ENCODE assay signal across 8 mouse cellular contexts in the genomic region with DNA sequence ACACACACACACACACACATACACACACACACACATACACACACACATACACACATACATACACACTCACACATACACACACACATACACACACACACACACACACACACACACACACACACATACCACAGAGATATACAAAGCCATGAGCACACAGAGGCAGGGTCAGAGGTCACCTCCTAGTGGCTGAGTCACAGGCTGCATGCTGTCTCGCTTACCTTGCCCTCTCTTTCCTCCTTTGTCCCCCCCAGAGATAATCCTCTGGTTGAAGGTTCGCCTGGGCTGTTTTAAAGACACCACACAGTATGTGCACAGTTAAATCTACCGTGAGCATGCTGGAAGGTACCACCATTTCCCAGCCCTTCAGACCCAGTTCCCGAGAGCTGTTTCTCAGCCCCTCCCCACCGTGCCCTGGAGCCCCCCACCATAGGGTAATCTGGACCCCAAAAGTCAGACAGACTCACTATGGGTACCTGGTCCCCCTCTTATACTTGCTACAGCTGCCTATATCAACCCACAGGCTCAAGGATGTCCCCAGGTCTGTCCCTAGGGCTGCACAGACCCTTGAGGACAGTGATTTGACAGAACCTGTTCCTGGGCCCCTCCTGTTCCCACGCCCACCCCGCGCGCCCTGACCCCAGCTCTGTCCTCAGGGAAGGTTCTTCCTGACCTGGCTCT. TPM values are rescaled to one million over a fixed set of nuclear protein-coding genes. Genes with fewer than 3 reads are reported as not detected.
DNase-seq lines count a peak whose midpoint lies in the region; ATAC-seq lines count a peak whose summit lies in the region.

No protein-coding gene starts in this region.

- no peaks in the 10 kb centered on the region for H3K27me3 ChIP-seq in heart, embryonic 11.5 days (ENCODE audit: control insufficient read depth, insufficient read depth, low read length)
- H3K27me3 ChIP-seq in hindbrain, embryonic 15.5 days, result no peaks in the 10 kb centered on the region
- no peaks in the 10 kb centered on the region for H3K27me3 ChIP-seq in midbrain, embryonic 14.5 days (ENCODE audit: control insufficient read depth, insufficient read depth, low read length)

- peaks cover 10% of the 10 kb centered on the region for H3K4me1 ChIP-seq in heart, embryonic 11.5 days (ENCODE audit: control insufficient read depth, insufficient read depth, low read length)
- H3K4me1 ChIP-seq in brown adipose tissue, adult 24 weeks (ENCODE audit: control insufficient read depth, insufficient read depth, insufficient read length, low read length), result peaks cover 3% of the 10 kb centered on the region; the same call in 1 of the 2 replicates
- H3K4me1 ChIP-seq in hindbrain, embryonic 15.5 days (replicated peaks), result peaks cover 12% of the 10 kb centered on the region
- 0 out of 2 replicates have a peak, but pooled peaks cover 3% of the 10 kb centered on the region for H3K4me1 ChIP-seq in midbrain, embryonic 14.5 days (ENCODE audit: control insufficient read depth, insufficient read depth, low read length)

- H3K27ac ChIP-seq in heart, embryonic 11.5 days (ENCODE audit: low read depth, low read length), result 0 out of 2 replicates have a peak overlapping the region, but pooled peaks have one; percentile 15
- peak overlapping the region; percentile 49 for H3K27ac ChIP-seq in brown adipose tissue, adult 24 weeks (replicated peaks; ENCODE audit: low read depth, low read length)
- H3K27ac ChIP-seq in hindbrain, embryonic 15.5 days (replicated peaks), result peak overlapping the region; percentile 70
- H3K27ac ChIP-seq in midbrain, embryonic 14.5 days (replicated peaks; ENCODE audit: low read depth, low read length), result peak overlapping the region; percentile 21

- intact Hi-C loops in left cerebral cortex, postnatal 36 days (cut with DNase I), result loop anchor here (5.0 kb wide), 2 partner anchors 207 to 377 kb away; no protein-coding TSS in a partner anchor

- H3K4me3 ChIP-seq in heart, embryonic 11.5 days (ENCODE audit: low read depth, low read length), result no peak overlapping the region
- H3K4me3 ChIP-seq in brown adipose tissue, adult 24 weeks (ENCODE audit: insufficient read depth, low read depth, low read length), result no peak overlapping the region
- no peak overlapping the region for H3K4me3 ChIP-seq in hindbrain, embryonic 15.5 days
- no peak overlapping the region for H3K4me3 ChIP-seq in midbrain, embryonic 14.5 days (replicated peaks; ENCODE audit: low read depth, low read length)

- no peaks in the 10 kb centered on the region for H3K9me3 ChIP-seq in heart, embryonic 11.5 days (replicated peaks; ENCODE audit: control insufficient read depth, low read length)
- H3K9me3 ChIP-seq in hindbrain, embryonic 15.5 days, result no peaks in the 10 kb centered on the region
- no peaks in the 10 kb centered on the region for H3K9me3 ChIP-seq in midbrain, embryonic 14.5 days (ENCODE audit: control insufficient read depth, low read length)

- 0 out of 2 replicates have a peak, but pooled peaks have one; percentile 39 for ATAC-seq in heart, embryonic 11.5 days (replicated peaks; ENCODE audit: insufficient number of reproducible peaks, low FRiP score, low TSS enrichment)
- ATAC-seq in hindbrain, embryonic 15.5 days (ENCODE audit: low FRiP score, low read depth), result peak; percentile 59
- peak; percentile 20; the same call in 1 of the 2 replicates for ATAC-seq in midbrain, embryonic 14.5 days (ENCODE audit: low FRiP score, low TSS enrichment)

- H3K9ac ChIP-seq in heart, embryonic 11.5 days (ENCODE audit: low read depth, low read length), result peak overlapping the region; percentile 49; the same call in 1 of the 2 replicates
- peak overlapping the region; percentile 29; the same call in 1 of the 2 replicates for H3K9ac ChIP-seq in hindbrain, embryonic 15.5 days
- H3K9ac ChIP-seq in midbrain, embryonic 14.5 days (replicated peaks; ENCODE audit: low read length), result no peak overlapping the region

- no peaks in the 10 kb centered on the region for H3K36me3 ChIP-seq in heart, embryonic 11.5 days (ENCODE audit: control insufficient read depth, insufficient read depth, low read length)
- no peaks in the 10 kb centered on the region for H3K36me3 ChIP-seq in hindbrain, embryonic 15.5 days
- H3K36me3 ChIP-seq in midbrain, embryonic 14.5 days (ENCODE audit: control insufficient read depth, insufficient read depth, low read length), result no peaks in the 10 kb centered on the region

- DNase-seq in heart, adult 9 months (ENCODE audit: low spot score in 2 of 2), result no peak
- no peak for DNase-seq in midbrain, embryonic 14.5 days
- DNase-seq in left cerebral cortex, postnatal 36 days (ENCODE audit: low spot score in 2 of 2), result no peak
- no peak for DNase-seq in ovary, adult 18-20 months (ENCODE audit: low spot score)
- no peak for DNase-seq in right cerebral cortex, adult 2 months (ENCODE audit: low spot score in 2 of 2)

- no peak overlapping the region for H3K4me2 ChIP-seq in heart, embryonic 11.5 days
- H3K4me2 ChIP-seq in hindbrain, embryonic 15.5 days, result no peak overlapping the region
- no peak overlapping the region for H3K4me2 ChIP-seq in midbrain, embryonic 14.5 days (ENCODE audit: low read length)

- WGBS in heart, embryonic 11.5 days (ENCODE audit: insufficient replicate concordance), result 60% methylated on average over 9 of the region's 9 CpGs
- WGBS in hindbrain, embryonic 15.5 days, result 65% methylated on average over 9 of the region's 9 CpGs
- 56% methylated on average over 9 of the region's 9 CpGs for WGBS in midbrain, embryonic 14.5 days

RNA-seq across cellular contexts. Expression of a gene that starts 55.8 kb away (rescaled TPM):
- 16.7 and 20.8 TPM in 2 replicates for polyA plus RNA-seq in heart, embryonic 11.5 days (2014; fragmentation: Nextera tagmentation; extraction: Ambion mirVana)
- 21.4 and 26.4 TPM in 2 replicates for polyA plus RNA-seq in brown adipose tissue, adult 24 weeks (2012; ENCODE audit: insufficient read depth, insufficient read length, missing spikeins)
- polyA plus RNA-seq in hindbrain, embryonic 15.5 days (2015; fragmentation: Nextera tagmentation; extraction: Ambion mirVana), result 12.9 and 14.2 TPM in 2 replicates
- 7.6 and 11.1 TPM in 2 replicates for polyA plus RNA-seq in midbrain, embryonic 14.5 days (2014; fragmentation: Nextera tagmentation; extraction: Ambion mirVana)
- total RNA-seq in left cerebral cortex, postnatal 36 days (2021), result 1 to 10 TPM; 4.8 to 5.3 TPM

RNA-seq across cellular contexts. Expression of a gene that starts 56.1 kb away (rescaled TPM):
- polyA plus RNA-seq in heart, embryonic 11.5 days (2014; fragmentation: Nextera tagmentation; extraction: Ambion mirVana), result 114 and 115 TPM in 2 replicates
- polyA plus RNA-seq in brown adipose tissue, adult 24 weeks (2012; ENCODE audit: insufficient read depth, insufficient read length, missing spikeins), result 65.6 and 89.1 TPM in 2 replicates
- polyA plus RNA-seq in hindbrain, embryonic 15.5 days (2015; fragmentation: Nextera tagmentation; extraction: Ambion mirVana), result 67.6 and 68.1 TPM in 2 replicates
- polyA plus RNA-seq in midbrain, embryonic 14.5 days (2014; fragmentation: Nextera tagmentation; extraction: Ambion mirVana), result 55.6 and 69.3 TPM in 2 replicates
- total RNA-seq in left cerebral cortex, postnatal 36 days (2021), result 10 to 100 TPM; 68.7 to 78.9 TPM

Comparison
In these comparisons a context has a peak if more than half of its experiments do, and no peak if none do; other contexts are left out.
1. H3K27ac ChIP-seq: peak in every context shown above with its lines; median percentile 70 in hindbrain, embryonic 15.5 days; 49 in brown adipose tissue, adult 24 weeks; 21 in midbrain, embryonic 14.5 days; 15 in heart, embryonic 11.5 days.